Mouse (Mus musculus): ENCODE results near the gene Rps6kb1. TPM values are rescaled to one million over a fixed set of nuclear protein-coding genes. Genes with fewer than 3 reads are reported as not detected.
A peak's percentile ranks its signal among the peaks of the same experiment; 100 is the strongest.

The Rps6kb1 gene
- total RNA-seq, 2 experiments from 2014 or later = 20.0 to 22.1 TPM

GRCm38 (mm10) chr11:86468971-86469370 lies 75.6 kb downstream of the Rps6kb1 start:
- no peak for DNase-seq

- no peak for DNase-seq
Measured at GRCm38 (mm10) chr11:86468345-86468744, 76.3 kb downstream of the Rps6kb1 start.

GRCm38 (mm10) chr11:86464275-86464674 lies 80.3 kb downstream of the Rps6kb1 start:
- DNase-seq = peak; percentile 41 to 75

- DNase-seq = no peak
Measured at GRCm38 (mm10) chr11:86462579-86462978, 82.0 kb downstream of the Rps6kb1 start.

GRCm38 (mm10) chr11:86458866-86459265 lies 85.7 kb downstream of the Rps6kb1 start:
- no peak for DNase-seq

GRCm38 (mm10) chr11:86457545-86457944 lies 87.1 kb downstream of the Rps6kb1 start:
- DNase-seq = no peak

- DNase-seq = no peak
Measured at GRCm38 (mm10) chr11:86453991-86454390, 90.6 kb downstream of the Rps6kb1 start.

Small RNA genes lying within 50 kb of the gene (microRNA-seq; reads per million reads assigned to microRNA genes)
- 5,238 to 21,677 reads per million in 2 experiments for gene Mir21a

Other genes starting within 250 kb of the Rps6kb1 start
- 10 to 100 TPM; 32.9 to 36.2 TPM for gene Med13, start 187.2 kb downstream of the Rps6kb1 start, total RNA-seq (2021)
- 10 to 100 TPM; 25.3 to 30.5 TPM for gene Rnft1, start 60.1 kb downstream of the Rps6kb1 start, total RNA-seq (2021)
- 1 to 10 TPM; 5.3 TPM for gene Tubd1, start 186 bp upstream of the Rps6kb1 start, total RNA-seq (2021)
- 10 to 100 TPM; 63.1 to 72.5 TPM for gene Vmp1, start 139.0 kb upstream of the Rps6kb1 start, total RNA-seq (2021)
- gene Ptrh2, start 139.2 kb upstream of the Rps6kb1 start, total RNA-seq (2021) = 1 to 10 TPM; 6.8 to 7.0 TPM
- gene Cltc, start 212.8 kb upstream of the Rps6kb1 start, total RNA-seq (2021) = 100 to 1,000 TPM; 138 to 157 TPM

All from heart, adult 18-20 months (tissue).